Mouse (Mus musculus): ENCODE results near the gene Ccdc113.

- TF ChIP-seq CTCF (IDR thresholded peaks at IDR 0.05; ENCODE audit: low read depth) (peak; percentile 25; the same call in 1 of the 2 replicates), EP300 (IDR thresholded peaks at IDR 0.05; ENCODE audit: low read depth) (no peak)
These were observed 5.6 kb downstream of the Ccdc113 start for GRCm38 (mm10) chr8:95539487-95539886.
